Mouse (Mus musculus) left cerebral cortex, adult 8-10 months (tissue): Measurements from ENCODE around the gene Hspa12a. TPM values are rescaled to one million over a fixed set of nuclear protein-coding genes. Genes with fewer than 3 reads are reported as not detected.

ENCODE experiments used
- DNase-seq, 2 experiments: peaks; one replicate each; pipeline ENCODE4 v3.0.0; 2022; ENCODE audit warnings: low spot score in 2 of 2
- microRNA-seq, 2 experiments: library from miRNA; unstranded; fragments of <30 nt; microRNA quantifications; one replicate each; pipeline ENCODE4 v1.2.0; 2022
- total RNA-seq, 4 experiments: library from RNA; stranded (reverse); gene quantifications; 2 replicates each; pipeline ENCODE4 v1.2.4; 2022

Hspa12a gene
- total RNA-seq, 4 experiments from 2014 or later: 180 to 214 (median 195) TPM

- no peak for DNase-seq
Observed at GRCm38 (mm10) chr19:58759423-58759822, 184.0 kb downstream of the Hspa12a start, which contains the start of gene Pnliprp2. Gene Pnliprp2, plus strand, starts transcription at chr19:58759719.

- DNase-seq: no peak
Observed at GRCm38 (mm10) chr19:58758871-58759270, 184.6 kb downstream of the Hspa12a start.

- no peak for DNase-seq
Observed at GRCm38 (mm10) chr19:58751504-58751903, 191.9 kb downstream of the Hspa12a start.

GRCm38 (mm10) chr19:58750822-58751221 lies 192.6 kb downstream of the Hspa12a start:
- no peak for DNase-seq

DNA sequence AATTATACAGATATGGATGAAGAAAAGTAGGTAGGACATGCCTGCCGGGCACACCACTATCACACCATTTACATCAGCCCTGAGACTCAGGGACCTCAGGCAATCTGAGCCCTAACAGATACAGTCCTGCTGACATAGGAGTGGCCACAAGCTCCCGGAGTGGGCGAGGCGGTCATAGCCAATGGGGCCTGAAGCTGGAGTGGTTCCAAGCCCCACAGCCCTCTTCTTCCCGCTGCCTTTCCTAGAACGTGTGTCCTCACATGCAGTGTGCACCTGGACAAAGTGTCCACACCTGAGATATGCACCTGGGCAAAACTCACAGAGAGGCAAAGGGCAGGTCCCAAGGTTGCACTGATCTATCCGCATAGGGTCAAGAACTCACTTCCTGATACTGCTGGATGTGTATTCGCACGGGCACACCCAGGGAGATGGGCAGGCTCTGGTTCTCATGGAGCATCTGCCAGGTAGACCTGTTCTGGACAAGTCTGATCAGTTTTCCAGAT lies 195.9 kb downstream of the Hspa12a start:
- no peak for DNase-seq

Small RNAs within 50 kb of the gene (microRNA-seq; reads per million reads assigned to microRNA genes)
- 36.2 to 39.3 reads per million in 2 experiments for gene Mir3086

Other genes starting within 250 kb of the Hspa12a start
- not detected for gene Pnliprp1, start 214.8 kb downstream of the Hspa12a start, total RNA-seq
- not detected for gene Pnliprp2, start 183.9 kb downstream of the Hspa12a start, total RNA-seq
- gene 1700019N19Rik, start 149.2 kb downstream of the Hspa12a start, total RNA-seq: under 1 TPM in 2 of 4 experiments, not detected in 2; 0.34 to 0.53 TPM
- gene Eno4, start 229 bp downstream of the Hspa12a start, total RNA-seq: 1 to 10 TPM; 2.2 to 3.0 (median 2.7) TPM
- gene Shtn1, start 132.4 kb upstream of the Hspa12a start, total RNA-seq: 10 to 100 TPM; 24.2 to 26.9 (median 25.7) TPM
- gene Vax1, start 226.4 kb upstream of the Hspa12a start, total RNA-seq: 1 to 10 TPM; 1.8 to 2.5 (median 1.9) TPM